Mouse (Mus musculus) bone marrow, adult 2 months (tissue): ENCODE results near the gene Plekha4.

Experiments
- CTCF ChIP-seq: fragments of 200-500 bp; IDR thresholded peaks from 2 replicates; pipeline ENCODE4 v1.5.1; 2011; ENCODE audit warnings: low read length, control low read depth; ENCODE audit not compliant: control insufficient read depth, insufficient read depth
- POLR2A ChIP-seq: fragments of 200-500 bp; IDR thresholded peaks from 2 replicates; pipeline ENCODE4 v1.6.1; 2011; ENCODE audit warnings: low read depth, mild to moderate bottlenecking, control low read depth, low read length, borderline replicate concordance; ENCODE audit not compliant: control insufficient read depth

DNA sequence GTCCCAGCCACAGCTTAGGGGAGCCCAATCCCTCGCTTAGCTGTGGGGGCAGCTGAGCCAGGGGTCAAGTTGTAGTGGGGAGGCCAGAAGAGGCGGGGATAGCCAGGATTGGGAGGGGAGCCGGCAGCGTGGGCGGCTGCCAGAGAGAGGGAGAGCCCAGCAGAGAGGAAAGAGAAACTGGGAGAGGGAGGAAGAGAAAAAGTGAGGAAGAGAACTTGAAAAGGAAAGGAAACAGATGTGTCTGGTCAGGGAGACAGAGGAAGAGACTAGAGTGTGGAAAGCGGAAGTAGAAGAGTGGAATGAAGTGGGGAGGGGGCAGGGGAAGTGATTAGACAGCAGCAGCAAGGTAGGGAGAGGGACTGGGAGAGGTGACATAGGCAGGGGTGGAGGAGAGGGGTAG is 3.3 kb downstream of the Plekha4 start:
- no peak for TF ChIP-seq CTCF
- no peak for TF ChIP-seq POLR2A
